Mouse (Mus musculus): ENCODE measurements at regions not wholly inside any gene's neighbourhood (a gene's known extent, or its start where the extent isn't known, plus 50 kb on each side); places are given as distances from the start of the nearest gene placed in this dataset.

- WGBS, result 69% methylated on average over 12 of the region's 12 CpGs
- Histone ChIP-seq H3K27me3 (ENCODE audit: insufficient read depth, low read length) (no peaks in the 10 kb centered on the region), H3K9me3 (ENCODE audit: low read length) (no peaks in the 10 kb centered on the region), H3K27ac (ENCODE audit: low read length) (no peak overlapping the region), H3K36me3 (ENCODE audit: insufficient read depth, low read length) (no peaks in the 10 kb centered on the region), H3K9ac (replicated peaks; ENCODE audit: low read length) (no peak overlapping the region), H3K4me1 (ENCODE audit: insufficient read depth, low read length) (no peaks in the 10 kb centered on the region), H3K4me2 (replicated peaks; ENCODE audit: low read depth, low read length) (no peak overlapping the region), H3K4me3 (ENCODE audit: low read length) (no peak overlapping the region)
- 0 out of 2 replicates have a peak, but pooled peaks have one; percentile 46 for ATAC-seq (ENCODE audit: low FRiP score, low TSS enrichment)
Measured at GRCm38 (mm10) chr9:61808351-61809225, 105.8 kb downstream of the Rplp1 start.

- Histone ChIP-seq H3K4me3 (ENCODE audit: low read length) (no peak overlapping the region), H3K9ac (replicated peaks; ENCODE audit: low read length) (no peak overlapping the region), H3K27ac (ENCODE audit: low read length) (no peak overlapping the region), H3K27me3 (ENCODE audit: insufficient read depth, low read length) (no peaks in the 10 kb centered on the region), H3K4me1 (ENCODE audit: insufficient read depth, low read length) (no peaks in the 10 kb centered on the region), H3K9me3 (ENCODE audit: low read length) (no peaks in the 10 kb centered on the region), H3K36me3 (ENCODE audit: insufficient read depth, low read length) (no peaks in the 10 kb centered on the region), H3K4me2 (replicated peaks; ENCODE audit: low read depth, low read length) (no peak overlapping the region)
- WGBS, result 95% methylated on average over 2 of the region's 2 CpGs
- no peak for ATAC-seq (ENCODE audit: low FRiP score, low TSS enrichment)
Measured at GRCm38 (mm10) chr9:61805971-61806370, 108.4 kb downstream of the Rplp1 start.

- WGBS, result 49% methylated on average over 3 of the region's 3 CpGs
- Histone ChIP-seq H3K4me3 (ENCODE audit: low read length) (no peak overlapping the region), H3K27ac (ENCODE audit: low read length) (no peak overlapping the region), H3K9ac (replicated peaks; ENCODE audit: low read length) (no peak overlapping the region), H3K9me3 (ENCODE audit: low read length) (no peaks in the 10 kb centered on the region), H3K27me3 (ENCODE audit: insufficient read depth, low read length) (no peaks in the 10 kb centered on the region), H3K4me2 (replicated peaks; ENCODE audit: low read depth, low read length) (no peak overlapping the region), H3K4me1 (ENCODE audit: insufficient read depth, low read length) (no peaks in the 10 kb centered on the region), H3K36me3 (ENCODE audit: insufficient read depth, low read length) (no peaks in the 10 kb centered on the region)
- ATAC-seq (ENCODE audit: low FRiP score, low TSS enrichment), result no peak
Measured at GRCm38 (mm10) chr9:61803555-61803954, 110.8 kb downstream of the Rplp1 start.

GRCm38 (mm10) chr9:61802694-61803093 is 111.6 kb downstream of the Rplp1 start:
- no peak overlapping the region for H3K4me2 ChIP-seq (replicated peaks; ENCODE audit: low read depth, low read length)
- no peaks in the 10 kb centered on the region for H3K4me1 ChIP-seq (ENCODE audit: insufficient read depth, low read length)
- no peaks in the 10 kb centered on the region for H3K27me3 ChIP-seq (ENCODE audit: insufficient read depth, low read length)
- no peak overlapping the region for H3K4me3 ChIP-seq (ENCODE audit: low read length)
- no peak overlapping the region for H3K9ac ChIP-seq (replicated peaks; ENCODE audit: low read length)
- no peaks in the 10 kb centered on the region for H3K36me3 ChIP-seq (ENCODE audit: insufficient read depth, low read length)
- H3K9me3 ChIP-seq (ENCODE audit: low read length), result no peaks in the 10 kb centered on the region
- ATAC-seq (ENCODE audit: low FRiP score, low TSS enrichment), result no peak
- no peak overlapping the region for H3K27ac ChIP-seq (ENCODE audit: low read length)
- 70% methylated on average over 5 of the region's 5 CpGs for WGBS

- no peaks in the 10 kb centered on the region for H3K9me3 ChIP-seq (ENCODE audit: low read length)
- ATAC-seq (ENCODE audit: low FRiP score, low TSS enrichment), result no peak
- no peak overlapping the region for H3K4me2 ChIP-seq (replicated peaks; ENCODE audit: low read depth, low read length)
- H3K9ac ChIP-seq (replicated peaks; ENCODE audit: low read length), result no peak overlapping the region
- no peaks in the 10 kb centered on the region for H3K36me3 ChIP-seq (ENCODE audit: insufficient read depth, low read length)
- WGBS, result 56% methylated on average over 1 of the region's 1 CpGs
- no peak overlapping the region for H3K4me3 ChIP-seq (ENCODE audit: low read length)
- no peaks in the 10 kb centered on the region for H3K4me1 ChIP-seq (ENCODE audit: insufficient read depth, low read length)
- no peak overlapping the region for H3K27ac ChIP-seq (ENCODE audit: low read length)
- H3K27me3 ChIP-seq (ENCODE audit: insufficient read depth, low read length), result no peaks in the 10 kb centered on the region
Measured at GRCm38 (mm10) chr9:61799535-61799934, 114.8 kb downstream of the Rplp1 start.

GRCm38 (mm10) chr9:61795910-61796309 is 118.4 kb downstream of the Rplp1 start:
- Histone ChIP-seq H3K4me3 (ENCODE audit: low read length) (no peak overlapping the region), H3K27ac (ENCODE audit: low read length) (no peak overlapping the region), H3K4me1 (ENCODE audit: insufficient read depth, low read length) (no peaks in the 10 kb centered on the region), H3K36me3 (ENCODE audit: insufficient read depth, low read length) (no peaks in the 10 kb centered on the region), H3K9me3 (ENCODE audit: low read length) (peaks cover 7% of the 10 kb centered on the region), H3K27me3 (ENCODE audit: insufficient read depth, low read length) (no peaks in the 10 kb centered on the region), H3K9ac (replicated peaks; ENCODE audit: low read length) (no peak overlapping the region), H3K4me2 (replicated peaks; ENCODE audit: low read depth, low read length) (no peak overlapping the region)
- ATAC-seq (ENCODE audit: low FRiP score, low TSS enrichment), result no peak
- 69% methylated on average over 5 of the region's 5 CpGs for WGBS

- Histone ChIP-seq H3K4me2 (replicated peaks; ENCODE audit: low read depth, low read length) (no peak overlapping the region), H3K4me3 (ENCODE audit: low read length) (no peak overlapping the region), H3K9ac (replicated peaks; ENCODE audit: low read length) (no peak overlapping the region), H3K27ac (ENCODE audit: low read length) (no peak overlapping the region), H3K9me3 (ENCODE audit: low read length) (peaks cover 7% of the 10 kb centered on the region), H3K27me3 (ENCODE audit: insufficient read depth, low read length) (peaks cover 4% of the 10 kb centered on the region; the same call in 1 of the 2 replicates), H3K4me1 (ENCODE audit: insufficient read depth, low read length) (no peaks in the 10 kb centered on the region), H3K36me3 (ENCODE audit: insufficient read depth, low read length) (no peaks in the 10 kb centered on the region)
- 83% methylated on average over 11 of the region's 11 CpGs for WGBS
- ATAC-seq (ENCODE audit: low FRiP score, low TSS enrichment), result no peak
Measured at GRCm38 (mm10) chr9:61791435-61792064, 122.8 kb downstream of the Rplp1 start.

GRCm38 (mm10) chr9:61790849-61791248 is 123.5 kb downstream of the Rplp1 start:
- H3K4me3 ChIP-seq (ENCODE audit: low read length), result no peak overlapping the region
- ATAC-seq (ENCODE audit: low FRiP score, low TSS enrichment), result no peak
- H3K27ac ChIP-seq (ENCODE audit: low read length), result no peak overlapping the region
- no peaks in the 10 kb centered on the region for H3K4me1 ChIP-seq (ENCODE audit: insufficient read depth, low read length)
- peaks cover 7% of the 10 kb centered on the region for H3K9me3 ChIP-seq (ENCODE audit: low read length)
- no peak overlapping the region for H3K9ac ChIP-seq (replicated peaks; ENCODE audit: low read length)
- 91% methylated on average over 2 of the region's 2 CpGs for WGBS
- H3K4me2 ChIP-seq (replicated peaks; ENCODE audit: low read depth, low read length), result no peak overlapping the region
- no peaks in the 10 kb centered on the region for H3K36me3 ChIP-seq (ENCODE audit: insufficient read depth, low read length)
- H3K27me3 ChIP-seq (ENCODE audit: insufficient read depth, low read length), result peaks cover 4% of the 10 kb centered on the region; the same call in 1 of the 2 replicates

- no peak overlapping the region for H3K4me3 ChIP-seq (ENCODE audit: low read length)
- no peak overlapping the region for H3K27ac ChIP-seq (ENCODE audit: low read length)
- peaks cover 7% of the 10 kb centered on the region for H3K9me3 ChIP-seq (ENCODE audit: low read length)
- H3K27me3 ChIP-seq (ENCODE audit: insufficient read depth, low read length), result peaks cover 4% of the 10 kb centered on the region; the same call in 1 of the 2 replicates
- 70% methylated on average over 8 of the region's 8 CpGs for WGBS
- H3K4me2 ChIP-seq (replicated peaks; ENCODE audit: low read depth, low read length), result no peak overlapping the region
- no peaks in the 10 kb centered on the region for H3K4me1 ChIP-seq (ENCODE audit: insufficient read depth, low read length)
- ATAC-seq (ENCODE audit: low FRiP score, low TSS enrichment), result no peak
- no peak overlapping the region for H3K9ac ChIP-seq (replicated peaks; ENCODE audit: low read length)
- H3K36me3 ChIP-seq (ENCODE audit: insufficient read depth, low read length), result no peaks in the 10 kb centered on the region
Measured at GRCm38 (mm10) chr9:61789066-61789897, 125.1 kb downstream of the Rplp1 start.
